Mouse (Mus musculus) c-Kit-positive CD71-positive TER-119-positive erythroid progenitor cells, embryonic 14.5 days (primary cell): ENCODE results near the gene Anks6.
"Not testable (repeated sequence)": the region's sequence is repeated elsewhere in the genome, so short reads cannot be mapped to it uniquely, and the experiment has no call there.

Experiments
- DNase-seq: peaks from one replicate; pipeline ENCODE4 v3.0.0-alpha.2; 2013; ENCODE audit warnings: low spot score

Gene Anks6

GRCm38 (mm10) chr4:47056791-47057509 lies at the start of gene Anks6:
TSS of gene Anks6 (minus strand) at chr4:47057427.
- no peak for DNase-seq

- DNase-seq: no peak
Measured at GRCm38 (mm10) chr4:47103561-47103960, 46.3 kb upstream of the Anks6 start.

DNA sequence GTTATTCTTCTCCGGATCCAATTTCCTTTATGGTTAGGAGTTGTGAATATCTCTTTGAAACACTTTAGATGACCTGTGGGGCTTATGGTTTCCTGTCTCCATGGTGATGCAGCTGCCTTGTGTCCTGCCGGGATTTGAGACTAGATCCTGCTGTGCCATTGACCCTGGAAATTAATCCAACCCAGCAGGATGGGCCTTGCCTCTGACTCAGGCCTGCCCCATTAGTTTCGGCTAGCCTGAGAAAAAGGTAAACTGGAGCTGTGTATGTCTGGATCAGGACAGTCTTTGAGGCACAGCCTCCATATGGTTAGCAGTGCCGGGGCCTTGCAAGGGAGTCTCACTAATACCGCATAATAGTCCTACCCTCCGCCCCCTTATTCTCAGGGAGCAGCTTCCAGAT lies 36.4 kb upstream of the Anks6 start:
- DNase-seq: no peak

- DNase-seq: no peak
Measured at GRCm38 (mm10) chr4:47093161-47093560, 35.9 kb upstream of the Anks6 start.

- no peak for DNase-seq
Measured at GRCm38 (mm10) chr4:47092387-47093021, 35.3 kb upstream of the Anks6 start.

DNA sequence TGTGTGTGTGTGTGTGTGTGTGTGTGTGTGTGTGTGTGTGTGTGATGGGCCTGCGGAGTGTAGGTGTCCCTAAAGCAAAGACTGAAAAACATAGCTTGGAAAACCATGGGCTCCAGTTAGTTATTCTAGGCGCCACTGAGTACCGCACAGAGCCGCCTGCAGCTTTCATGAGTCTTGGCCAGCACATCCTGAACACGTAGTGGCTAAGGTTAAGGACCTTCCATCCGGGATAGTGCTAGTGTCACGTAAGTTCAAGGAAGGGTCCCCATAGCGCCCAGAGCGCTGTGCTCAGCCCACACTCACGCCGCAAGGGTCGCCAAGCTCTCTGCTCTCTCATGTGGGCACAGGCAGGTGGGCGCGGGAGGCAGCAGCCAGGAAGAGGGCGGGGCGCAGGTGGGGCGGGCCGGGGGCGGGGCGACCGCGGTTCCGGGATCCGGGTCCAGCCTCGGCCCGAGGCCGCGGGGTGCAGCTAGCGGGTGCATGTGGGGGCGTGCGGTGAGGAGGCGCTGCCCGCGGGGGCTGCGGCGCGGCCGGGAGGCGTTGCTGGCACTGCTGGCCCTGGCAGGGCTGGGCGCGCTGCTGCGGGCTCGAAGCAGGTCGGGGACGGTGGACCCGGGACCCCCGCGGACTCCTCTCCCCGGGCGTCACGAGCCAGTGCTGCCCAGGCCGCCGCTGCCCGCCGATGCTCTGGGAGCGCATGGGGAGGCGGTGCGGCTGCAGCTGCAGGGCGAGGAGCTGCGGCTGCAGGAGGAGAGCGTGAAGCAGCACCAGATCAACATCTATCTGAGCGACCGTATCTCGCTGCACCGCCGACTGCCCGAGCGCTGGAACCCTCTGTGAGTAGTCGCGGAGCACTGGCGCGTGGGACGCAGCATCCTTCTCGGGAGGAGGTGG lies 34.5 kb upstream of the Anks6 start, which contains the start of gene Galnt12:
TSS of gene Galnt12 (plus strand) at position 417 of the 894 bp plus-strand sequence.
- DNase-seq: no peak

GRCm38 (mm10) chr4:47088671-47089070 lies 31.4 kb upstream of the Anks6 start:
- no peak for DNase-seq

GRCm38 (mm10) chr4:47083824-47084223 lies 26.6 kb upstream of the Anks6 start:
- DNase-seq: no peak

DNA sequence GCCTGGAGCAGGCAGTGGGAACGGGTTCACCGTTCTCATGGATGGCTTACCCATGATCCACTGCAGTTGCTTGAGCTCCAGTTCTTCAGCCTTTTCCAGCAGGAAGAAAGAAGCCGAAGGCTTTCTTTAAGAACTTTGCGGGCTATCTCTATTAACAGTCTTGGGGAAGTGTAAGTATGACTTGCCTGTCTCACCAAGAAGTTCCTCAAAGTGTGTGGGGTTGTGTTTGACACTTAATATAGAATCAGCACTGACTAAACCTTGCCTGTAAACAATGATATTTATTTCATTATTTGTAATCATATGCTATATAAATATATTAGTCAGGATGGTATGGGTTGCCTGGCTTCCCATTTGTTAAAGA lies 23.4 kb upstream of the Anks6 start:
- DNase-seq: no peak

DNA sequence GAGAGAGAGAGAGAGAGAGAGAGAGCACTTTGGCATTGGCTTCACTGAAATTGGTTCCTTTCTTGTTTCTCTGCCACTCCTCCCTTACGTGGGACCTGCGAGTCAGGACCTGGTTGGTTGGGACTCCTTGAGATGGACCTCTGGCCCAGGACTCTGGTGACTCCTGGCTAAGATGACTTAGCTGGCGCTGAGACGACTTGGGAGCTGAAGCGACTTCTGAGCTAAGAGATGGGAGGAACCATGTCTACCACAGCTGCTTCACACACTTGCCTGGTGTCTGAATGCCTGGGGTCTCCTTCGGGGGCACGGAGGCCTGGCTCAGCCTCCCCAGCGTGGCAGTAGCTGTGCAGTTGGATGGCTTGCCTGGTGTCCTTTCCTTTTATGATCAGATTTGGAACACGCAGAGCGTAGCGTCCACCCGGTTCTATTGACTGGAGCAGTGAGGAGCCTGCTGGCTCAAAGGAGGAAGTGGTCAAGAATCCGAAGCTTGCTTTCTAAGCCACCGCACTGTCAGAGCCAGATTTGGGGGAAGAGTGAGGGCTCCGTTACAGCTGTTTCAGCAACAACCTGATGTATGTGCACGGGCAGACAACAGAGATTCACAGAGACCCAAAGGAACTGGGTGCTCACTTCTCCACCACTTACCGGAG lies 22.9 kb upstream of the Anks6 start:
- no peak for DNase-seq

- no peak for DNase-seq
Measured at GRCm38 (mm10) chr4:47075054-47075453, 17.8 kb upstream of the Anks6 start.

DNA sequence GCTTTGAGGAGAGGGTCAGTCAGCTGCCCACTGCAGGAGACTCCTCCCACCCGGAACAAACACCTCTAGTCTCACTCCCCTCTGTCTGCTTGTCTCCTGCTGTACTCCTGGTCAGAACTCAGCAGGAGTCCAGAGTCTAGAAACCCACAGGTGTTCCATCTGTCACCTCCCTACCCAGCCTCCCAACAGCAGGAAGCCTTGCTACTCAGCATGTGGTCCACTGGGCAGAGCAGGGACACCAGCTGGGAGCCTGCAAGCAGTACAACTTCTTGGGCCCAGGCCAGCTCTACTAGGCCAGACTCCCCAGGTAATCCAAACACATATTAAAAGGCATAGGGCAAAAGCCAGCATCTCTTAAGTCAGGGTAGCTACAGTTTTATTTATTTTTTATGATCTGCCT lies 3.7 kb upstream of the Anks6 start:
- DNase-seq: no peak

DNA sequence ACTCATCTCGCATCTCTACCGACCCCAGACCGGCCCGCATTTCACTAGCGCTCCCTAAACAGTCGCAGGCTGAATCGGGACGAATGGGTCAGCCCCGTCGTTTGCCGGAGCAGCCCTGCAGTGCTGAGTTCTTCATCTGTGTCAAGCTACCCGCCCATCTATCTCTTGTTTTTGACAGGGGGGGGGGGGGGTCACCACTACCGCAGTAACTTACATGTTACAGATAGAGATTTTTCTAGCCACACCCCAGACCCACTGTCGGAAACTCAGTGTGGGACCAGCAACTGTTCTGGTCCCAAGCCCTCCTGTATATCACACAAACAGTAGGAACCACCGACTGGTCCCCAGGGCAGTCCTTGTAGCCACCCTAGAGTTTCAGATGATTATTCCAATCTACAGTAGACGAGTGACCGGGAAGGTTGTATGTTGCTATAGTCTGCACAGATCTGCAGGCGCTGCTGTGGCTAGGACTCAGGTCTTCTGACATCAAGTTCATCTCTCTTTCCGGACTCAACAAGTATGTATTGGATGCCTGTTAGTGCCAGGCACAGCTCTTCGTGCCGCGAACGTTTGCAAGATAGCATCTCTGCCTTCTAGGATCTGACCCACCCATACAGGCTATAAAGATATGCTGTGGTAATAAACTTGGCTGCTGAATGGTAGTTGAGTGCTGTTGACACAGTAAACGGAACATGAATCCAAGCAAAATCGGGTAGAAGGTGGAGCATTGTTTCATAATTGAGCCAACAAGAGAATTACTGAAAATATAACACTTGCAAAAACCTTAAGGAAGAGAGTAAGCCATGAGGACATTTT lies 491 bp upstream of the Anks6 start:
- no peak for DNase-seq

DNA sequence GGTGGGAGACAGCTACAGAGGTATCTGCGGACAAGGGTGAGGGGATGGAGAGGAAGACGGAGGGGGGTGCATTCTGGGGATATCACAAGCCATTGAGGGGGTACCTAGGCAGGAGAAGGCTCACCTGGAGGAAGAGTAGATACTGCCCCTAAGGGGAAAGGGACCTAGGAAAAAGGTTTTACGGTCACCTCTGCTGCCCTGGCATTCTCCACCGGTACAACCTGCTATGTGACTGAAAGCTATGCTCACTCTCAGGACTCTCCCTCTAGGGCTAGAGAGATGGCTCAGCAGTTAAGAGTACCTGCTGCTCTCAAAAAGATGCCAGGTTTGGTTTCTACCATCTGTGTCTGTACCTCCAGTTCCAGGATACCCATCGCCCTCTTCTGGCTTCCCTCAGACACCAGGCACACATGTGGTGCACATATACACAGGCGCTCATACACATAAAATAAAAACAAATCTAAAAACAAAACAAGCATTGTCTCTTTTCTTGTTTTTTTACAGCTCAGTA lies 1.6 kb downstream of the Anks6 start:
- DNase-seq: no peak

- DNase-seq: not testable (repeated sequence)
Measured at GRCm38 (mm10) chr4:47055170-47055569, 2.1 kb downstream of the Anks6 start.

DNA sequence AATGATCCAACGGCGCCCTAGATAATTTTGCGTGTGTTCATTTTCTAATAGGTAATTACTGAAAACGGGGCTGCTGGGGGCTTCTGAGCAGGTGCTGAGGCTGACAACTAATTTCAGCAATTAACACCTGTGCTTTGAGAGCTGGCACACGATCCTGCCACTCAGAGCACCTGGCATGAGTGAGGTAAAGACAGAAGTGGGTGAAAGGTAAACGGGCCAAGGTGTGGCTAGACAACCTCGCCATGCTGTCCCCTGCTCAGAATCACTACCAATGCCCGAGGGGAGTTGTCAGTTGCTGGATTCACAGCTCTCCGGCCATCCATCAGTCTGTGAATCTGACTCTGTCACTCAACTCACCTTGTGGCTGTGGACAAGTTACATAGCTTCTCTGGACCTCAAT lies 5.3 kb downstream of the Anks6 start:
- no peak for DNase-seq

- no peak for DNase-seq
Measured at GRCm38 (mm10) chr4:47050642-47051381, 6.4 kb downstream of the Anks6 start.

GRCm38 (mm10) chr4:47050167-47050566 lies 7.1 kb downstream of the Anks6 start:
- DNase-seq: peak; percentile 55

DNA sequence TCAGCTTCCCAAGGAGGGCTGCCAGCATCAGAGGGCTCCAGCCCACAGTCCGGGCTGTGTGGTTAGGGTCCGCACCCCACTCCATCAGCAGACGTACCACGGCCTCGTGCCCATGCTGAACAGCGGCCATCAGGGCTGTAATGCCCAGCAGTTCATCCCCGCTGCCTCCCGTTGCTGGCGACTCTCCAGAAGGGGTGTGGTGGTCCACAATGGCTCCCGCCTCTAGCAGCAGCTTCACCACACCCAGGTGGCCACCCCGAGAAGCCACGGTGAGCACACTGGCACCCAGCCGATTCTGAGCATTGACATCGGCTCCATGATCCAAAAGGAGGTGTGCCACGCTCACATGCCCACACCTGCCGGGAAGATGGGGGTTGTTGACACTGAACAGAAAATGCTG lies 8.0 kb downstream of the Anks6 start:
- DNase-seq: no peak

DNA sequence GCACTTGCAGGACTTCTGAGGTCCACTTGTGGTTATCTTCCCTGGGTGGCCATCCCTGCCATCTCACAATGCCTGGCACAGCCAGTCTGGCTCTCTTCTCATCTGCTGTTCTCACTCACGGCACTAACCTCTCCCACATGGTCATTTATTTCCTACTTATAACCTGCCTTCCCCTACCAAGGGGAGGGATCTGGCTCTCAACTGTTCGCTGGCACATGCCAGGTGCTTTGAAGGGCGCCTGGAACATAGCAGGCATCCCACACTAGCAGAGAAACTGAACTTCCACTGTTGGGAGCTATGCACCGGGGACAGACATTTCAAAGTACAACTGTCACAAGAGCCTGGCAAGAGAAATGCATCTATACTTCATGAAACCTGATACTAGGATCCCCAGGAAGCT lies 9.5 kb downstream of the Anks6 start:
- no peak for DNase-seq
